Mouse (Mus musculus) intestine, embryonic 15.5 days (tissue): Measurements from ENCODE around the gene Cd3e. TPM values are rescaled to one million over a fixed set of nuclear protein-coding genes. Genes with fewer than 3 reads are reported as not detected.

Source experiments
- ATAC-seq: fragments of 200-750 bp; cut with Nextera tagmentation; 2 replicates; pipeline ENCODE4 v1.8.0; 2017; ENCODE audit warnings: moderate TSS enrichment, moderate library complexity
- H3K27ac ChIP-seq: fragments of 300-500 bp; sonication (generic); 2 replicates; pipeline ENCODE4 v1.5.1; 2015; ENCODE audit warnings: mild to moderate bottlenecking, inconsistent platforms
- H3K27me3 ChIP-seq: fragments of 300-500 bp; sonication (generic); replicated peaks from 2 replicates; pipeline ENCODE4 v1.6.1; 2015; ENCODE audit warnings: inconsistent platforms
- H3K36me3 ChIP-seq: fragments of 300-500 bp; sonication (generic); 2 replicates; pipeline ENCODE4 v1.6.1; 2015; ENCODE audit warnings: inconsistent platforms
- H3K4me1 ChIP-seq: fragments of 300-500 bp; sonication (generic); replicated peaks from 2 replicates; pipeline ENCODE4 v1.6.1; 2015; ENCODE audit warnings: inconsistent platforms
- H3K4me2 ChIP-seq: fragments of 300-500 bp; sonication (generic); replicated peaks from 2 replicates; pipeline ENCODE4 v1.6.1; 2015; ENCODE audit warnings: mild to moderate bottlenecking, inconsistent platforms
- H3K4me3 ChIP-seq: fragments of 300-500 bp; sonication (generic); replicated peaks from 2 replicates; pipeline ENCODE4 v1.5.1; 2015; ENCODE audit warnings: inconsistent platforms
- H3K9ac ChIP-seq: fragments of 300-500 bp; sonication (generic); 2 replicates; pipeline ENCODE4 v1.6.1; 2015; ENCODE audit warnings: inconsistent platforms
- H3K9me3 ChIP-seq: fragments of 300-500 bp; sonication (generic); 2 replicates; pipeline ENCODE4 v1.6.1; 2016; ENCODE audit warnings: inconsistent platforms
- WGBS: fragments of 180-500 bp; shearing (Covaris S2); methylation state at CpG from one replicate; pipeline ENCODE4 v1.1.7; 2015; 5-methylcytosine and 5-hydroxymethylcytosine counted together
- polyA plus RNA-seq: library from polyadenylated mRNA; unstranded; fragments of >200 nt; fragmentation: Nextera tagmentation; extraction: Ambion mirVana; gene quantifications from 2 replicates; pipeline ENCODE4 v1.2.1, GENCODE M21; 2015

The Cd3e gene
- polyA plus RNA-seq, 1 experiment from 2014 or later = 1.4 TPM

GRCm38 (mm10) chr9:44965833-44966466 lies 43.5 kb downstream of the Cd3e start:
- Histone ChIP-seq H3K4me3 (peak overlapping the region; percentile 81), H3K27ac (peak overlapping the region; percentile 48; the same call in 1 of the 2 replicates), H3K9ac (peak overlapping the region; percentile 39; the same call in 1 of the 2 replicates), H3K4me1 (peaks cover 8% of the 10 kb centered on the region), H3K4me2 (peak overlapping the region; percentile 80), H3K9me3 (no peaks in the 10 kb centered on the region), H3K36me3 (peaks cover 6% of the 10 kb centered on the region; the same call in 1 of the 2 replicates), H3K27me3 (no peaks in the 10 kb centered on the region)
- WGBS = 14% methylated on average over 10 of the region's 10 CpGs
- peak; percentile 53; the same call in 1 of the 2 replicates for ATAC-seq

GRCm38 (mm10) chr9:44965126-44965832 lies 44.1 kb downstream of the Cd3e start, which contains the start of gene Ube4a:
Ube4a (minus strand) TSS chr9:44965600.
- H3K27me3 ChIP-seq = no peaks in the 10 kb centered on the region
- ATAC-seq = peak; percentile 97
- H3K9ac ChIP-seq = peak within 1 kb of the TSS; percentile 74
- H3K4me2 ChIP-seq = peak within 1 kb of the TSS; percentile 80
- peak within 1 kb of the TSS; percentile 81 for H3K4me3 ChIP-seq
- H3K9me3 ChIP-seq = no peaks in the 10 kb centered on the region
- H3K36me3 ChIP-seq = peaks cover 6% of the 10 kb centered on the region; the same call in 1 of the 2 replicates
- peak within 1 kb of the TSS; percentile 65 for H3K27ac ChIP-seq
- under 1% methylated on average over 39 of the region's 39 CpGs for WGBS
- peaks cover 8% of the 10 kb centered on the region for H3K4me1 ChIP-seq

- no peaks in the 10 kb centered on the region for H3K9me3 ChIP-seq
- H3K4me2 ChIP-seq = no peak overlapping the region
- no peak for ATAC-seq
- H3K4me3 ChIP-seq = no peak overlapping the region
- H3K27me3 ChIP-seq = no peaks in the 10 kb centered on the region
- no peaks in the 10 kb centered on the region for H3K4me1 ChIP-seq
- no peak overlapping the region for H3K27ac ChIP-seq
- 90% methylated on average over 3 of the region's 3 CpGs for WGBS
- H3K9ac ChIP-seq = no peak overlapping the region
- peaks cover 26% of the 10 kb centered on the region for H3K36me3 ChIP-seq
Observed at GRCm38 (mm10) chr9:44954432-44954831, 55.0 kb downstream of the Cd3e start.

Other genes with a start within 250 kb of the Cd3e start
- 184 and 193 TPM in 2 replicates for gene Arcn1, start 241.8 kb downstream of the Cd3e start, polyA plus RNA-seq
- gene Ift46, start 241.7 kb downstream of the Cd3e start, polyA plus RNA-seq = 79.8 and 82.8 TPM in 2 replicates
- 4.8 and 5.2 TPM in 2 replicates for gene Tmem25, start 210.3 kb downstream of the Cd3e start, polyA plus RNA-seq
- 4.0 and 4.4 TPM in 2 replicates for gene Ttc36, start 206.6 kb downstream of the Cd3e start, polyA plus RNA-seq
- 11.5 and 13.1 TPM in 2 replicates for gene Kmt2a, start 128.3 kb downstream of the Cd3e start, polyA plus RNA-seq
- 920 and 926 TPM in 2 replicates for gene Atp5l, start 88.9 kb downstream of the Cd3e start, polyA plus RNA-seq
- 24.2 and 24.6 TPM in 2 replicates for gene Ube4a, start 44.0 kb downstream of the Cd3e start, polyA plus RNA-seq
- gene Cd3g, start 29.2 kb downstream of the Cd3e start, polyA plus RNA-seq = 0.76 and 1.0 TPM in 2 replicates
- not detected in 2 replicates for gene Cd3d, start 27.8 kb downstream of the Cd3e start, polyA plus RNA-seq
- gene Mpzl2, start 30.2 kb upstream of the Cd3e start, polyA plus RNA-seq = 29.6 and 31.2 TPM in 2 replicates
- gene Mpzl3, start 45.6 kb upstream of the Cd3e start, polyA plus RNA-seq = 5.4 and 6.3 TPM in 2 replicates
- gene Jaml, start 69.6 kb upstream of the Cd3e start, polyA plus RNA-seq = 74.9 and 80.6 TPM in 2 replicates
- gene Scn2b, start 108.2 kb upstream of the Cd3e start, polyA plus RNA-seq = 2.7 and 3.0 TPM in 2 replicates
- gene Scn4b, start 128.8 kb upstream of the Cd3e start, polyA plus RNA-seq = 0.11 and 0.13 TPM in 2 replicates
- 0.43 TPM in 1 of 2 replicates, not detected in the other for gene BC049352, start 172.4 kb upstream of the Cd3e start, polyA plus RNA-seq
- gene Tmprss4, start 194.5 kb upstream of the Cd3e start, polyA plus RNA-seq = 29.1 and 33.6 TPM in 2 replicates